Mouse (Mus musculus) splenic B cell, adult 2 months (primary cell): ENCODE results near the gene Ipo11.

Experiments used
- DNase-seq: peaks from one replicate; pipeline ENCODE4 v3.0.0-alpha.2; 2011; ENCODE audit warnings: low read depth, low spot score
- H3K27me3 ChIP-seq: 2 replicates; pipeline ENCODE4 v1.6.1; 2012; ENCODE audit warnings: mild to moderate bottlenecking, low read length, moderate library complexity, mixed read lengths; ENCODE audit not compliant: control insufficient read depth, poor library complexity, insufficient read depth, severe bottlenecking
- H3K36me3 ChIP-seq: 2 replicates; pipeline ENCODE4 v1.6.1; 2012; ENCODE audit warnings: mild to moderate bottlenecking, low read length, moderate library complexity, mixed read lengths; ENCODE audit not compliant: control insufficient read depth, poor library complexity, insufficient read depth, severe bottlenecking

Ipo11 gene

GRCm38 (mm10) chr13:106858779-106859178, 78.0 kb downstream of the Ipo11 start:
- Histone ChIP-seq H3K27me3 (no peaks in the 10 kb centered on the region), H3K36me3 (no peaks in the 10 kb centered on the region)
- no peak for DNase-seq

GRCm38 (mm10) chr13:106856556-106856955, 80.2 kb downstream of the Ipo11 start:
- H3K27me3 ChIP-seq = no peaks in the 10 kb centered on the region
- H3K36me3 ChIP-seq = no peaks in the 10 kb centered on the region
- no peak for DNase-seq

GRCm38 (mm10) chr13:106847534-106847933, 89.2 kb downstream of the Ipo11 start:
- Histone ChIP-seq H3K36me3 (no peaks in the 10 kb centered on the region), H3K27me3 (no peaks in the 10 kb centered on the region)
- DNase-seq = peak; percentile 31

GRCm38 (mm10) chr13:106844928-106845327, 91.8 kb downstream of the Ipo11 start:
- Histone ChIP-seq H3K27me3 (no peaks in the 10 kb centered on the region), H3K36me3 (no peaks in the 10 kb centered on the region)
- no peak for DNase-seq

GRCm38 (mm10) chr13:106842542-106842941, 94.2 kb downstream of the Ipo11 start:
- no peaks in the 10 kb centered on the region for H3K36me3 ChIP-seq
- no peak for DNase-seq
- no peaks in the 10 kb centered on the region; the same call in 1 of the 2 replicates for H3K27me3 ChIP-seq

GRCm38 (mm10) chr13:106838778-106839177, 98.0 kb downstream of the Ipo11 start:
- Histone ChIP-seq H3K27me3 (no peaks in the 10 kb centered on the region; the same call in 1 of the 2 replicates), H3K36me3 (no peaks in the 10 kb centered on the region)
- DNase-seq = no peak

- no peak for DNase-seq
- Histone ChIP-seq H3K27me3 (no peaks in the 10 kb centered on the region; the same call in 1 of the 2 replicates), H3K36me3 (no peaks in the 10 kb centered on the region)
Observed at GRCm38 (mm10) chr13:106836527-106836879, 100.3 kb downstream of the Ipo11 start.

- Histone ChIP-seq H3K27me3 (no peaks in the 10 kb centered on the region; the same call in 1 of the 2 replicates), H3K36me3 (no peaks in the 10 kb centered on the region)
- DNase-seq = peak; percentile 76
Observed at GRCm38 (mm10) chr13:106835844-106836526, 100.8 kb downstream of the Ipo11 start.

- Histone ChIP-seq H3K36me3 (0 out of 2 replicates have a peak, but pooled peaks cover 2% of the 10 kb centered on the region), H3K27me3 (no peaks in the 10 kb centered on the region)
- no peak for DNase-seq
Observed at GRCm38 (mm10) chr13:106830029-106830428, 106.7 kb downstream of the Ipo11 start.

GRCm38 (mm10) chr13:106829327-106829997, 107.3 kb downstream of the Ipo11 start:
- H3K36me3 ChIP-seq = 0 out of 2 replicates have a peak, but pooled peaks cover 2% of the 10 kb centered on the region
- no peak for DNase-seq
- no peaks in the 10 kb centered on the region for H3K27me3 ChIP-seq

GRCm38 (mm10) chr13:106825618-106826017, 111.1 kb downstream of the Ipo11 start:
- Histone ChIP-seq H3K27me3 (no peaks in the 10 kb centered on the region), H3K36me3 (peaks cover 2% of the 10 kb centered on the region; the same call in 1 of the 2 replicates)
- no peak for DNase-seq

- peaks cover 3% of the 10 kb centered on the region; the same call in 1 of the 2 replicates for H3K36me3 ChIP-seq
- H3K27me3 ChIP-seq = no peaks in the 10 kb centered on the region
- DNase-seq = no peak
Observed at GRCm38 (mm10) chr13:106823875-106824191, 112.9 kb downstream of the Ipo11 start.

- no peak for DNase-seq
- no peaks in the 10 kb centered on the region for H3K27me3 ChIP-seq
Observed at GRCm38 (mm10) chr13:106823121-106823874, 113.5 kb downstream of the Ipo11 start.

GRCm38 (mm10) chr13:106820149-106820548, 116.6 kb downstream of the Ipo11 start:
- H3K36me3 ChIP-seq = peaks cover 2% of the 10 kb centered on the region; the same call in 1 of the 2 replicates
- H3K27me3 ChIP-seq = no peaks in the 10 kb centered on the region
- no peak for DNase-seq

More at GRCm38 (mm10) chr13:106823121-106823874, 113.5 kb downstream of the Ipo11 start:
- peaks cover 3% of the 10 kb centered on the region; the same call in 1 of the 2 replicates for H3K36me3 ChIP-seq

GRCm38 (mm10) chr13:106819749-106820148, 117.0 kb downstream of the Ipo11 start:
- DNase-seq = no peak
- Histone ChIP-seq H3K27me3 (no peaks in the 10 kb centered on the region), H3K36me3 (peaks cover 2% of the 10 kb centered on the region; the same call in 1 of the 2 replicates)
